Mouse (Mus musculus): Measurements from ENCODE around the gene Cass4.

DNA sequence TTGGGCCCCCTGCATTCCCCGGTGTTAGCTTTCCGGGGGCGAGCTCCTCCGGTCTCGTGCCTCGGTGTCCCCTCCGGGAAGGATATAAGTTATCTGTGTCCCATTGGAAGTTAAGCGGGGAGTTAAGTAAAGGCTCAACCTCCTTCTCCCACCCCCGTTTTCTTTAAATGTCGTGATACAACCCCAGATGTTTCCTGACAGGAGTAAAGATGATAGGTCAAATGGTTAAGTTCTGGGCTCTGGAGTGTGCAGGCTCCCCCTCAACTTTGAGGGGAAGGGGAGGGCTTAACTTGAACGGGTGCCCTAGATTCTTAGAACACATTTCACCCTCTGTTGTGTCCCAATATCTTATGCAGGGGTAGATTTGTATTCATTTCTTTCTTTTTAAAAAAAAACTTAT is 22.3 kb upstream of the Cass4 start:
- TF ChIP-seq CTCF (IDR thresholded peaks at IDR 0.05; ENCODE audit: low read depth, low read length) (no peak), GATA1 (IDR thresholded peaks at IDR 0.05; ENCODE audit: borderline replicate concordance, low read length) (no peak), GATA2 (IDR thresholded peaks at IDR 0.05; ENCODE audit: borderline replicate concordance, low read depth, low read length) (no peak)

Data from G1E (cell line).